Mouse (Mus musculus) adipocyte (in vitro differentiated cells): Measurements from ENCODE around the gene Mroh2a.
"Not testable (repeated sequence)": the region's sequence is repeated elsewhere in the genome, so short reads cannot be mapped to it uniquely, and the experiment has no call there.

Source experiments
- DNase-seq: peaks from one replicate; pipeline ENCODE4 v3.0.0-alpha.2; 2016; ENCODE audit warnings: low spot score

Gene Mroh2a

GRCm38 (mm10) chr1:88218591-88218990 is 8.2 kb upstream of the Mroh2a start:
- no peak for DNase-seq

- no peak for DNase-seq
Observed at GRCm38 (mm10) chr1:88219054-88219453, 7.7 kb upstream of the Mroh2a start.

- no peak for DNase-seq
Observed at GRCm38 (mm10) chr1:88220336-88220735, 6.5 kb upstream of the Mroh2a start.

- DNase-seq: no peak
Observed at GRCm38 (mm10) chr1:88222216-88222615, 4.6 kb upstream of the Mroh2a start.

GRCm38 (mm10) chr1:88223011-88223515 is 3.7 kb upstream of the Mroh2a start:
- not testable (repeated sequence) for DNase-seq

GRCm38 (mm10) chr1:88223591-88223990 is 3.2 kb upstream of the Mroh2a start:
- peak; percentile 52 for DNase-seq

GRCm38 (mm10) chr1:88224029-88224776 is 2.6 kb upstream of the Mroh2a start:
- DNase-seq: peak; percentile 84

GRCm38 (mm10) chr1:88225301-88225700 is 1.5 kb upstream of the Mroh2a start:
- not testable (repeated sequence) for DNase-seq

GRCm38 (mm10) chr1:88225741-88226140 is 1.0 kb upstream of the Mroh2a start:
- no peak for DNase-seq

- DNase-seq: no peak
Observed at GRCm38 (mm10) chr1:88227482-88227881, 696 bp downstream of the Mroh2a start.

GRCm38 (mm10) chr1:88228121-88228520 is 1.3 kb downstream of the Mroh2a start:
- DNase-seq: no peak

- DNase-seq: no peak
Observed at GRCm38 (mm10) chr1:88229566-88229965, 2.8 kb downstream of the Mroh2a start.

- no peak for DNase-seq
Observed at GRCm38 (mm10) chr1:88229986-88230385, 3.2 kb downstream of the Mroh2a start.

GRCm38 (mm10) chr1:88230421-88230820 is 3.6 kb downstream of the Mroh2a start:
- no peak for DNase-seq

- DNase-seq: no peak
Observed at GRCm38 (mm10) chr1:88230981-88231802, 4.4 kb downstream of the Mroh2a start.

GRCm38 (mm10) chr1:88231803-88232499 is 5.2 kb downstream of the Mroh2a start:
- no peak for DNase-seq

- no peak for DNase-seq
Observed at GRCm38 (mm10) chr1:88232664-88233380, 6.0 kb downstream of the Mroh2a start.

- no peak for DNase-seq
Observed at GRCm38 (mm10) chr1:88233421-88234247, 6.8 kb downstream of the Mroh2a start.

- no peak for DNase-seq
Observed at GRCm38 (mm10) chr1:88234248-88234610, 7.4 kb downstream of the Mroh2a start.

- DNase-seq: no peak
Observed at GRCm38 (mm10) chr1:88234646-88235045, 7.9 kb downstream of the Mroh2a start.
